Mouse (Mus musculus): ENCODE measurements around the gene Ucma.
A peak's percentile ranks its signal among the peaks of the same experiment; 100 is the strongest.

The Ucma gene

GRCm38 (mm10) chr2:5007107-5007506 lies 31.2 kb downstream of the Ucma start:
- DNase-seq (ENCODE audit: low spot score): no peak

- no peak for DNase-seq (ENCODE audit: low spot score)
Observed at GRCm38 (mm10) chr2:5011898-5012490, 36.1 kb downstream of the Ucma start.

- DNase-seq (ENCODE audit: low spot score): peak; percentile 75
Observed at GRCm38 (mm10) chr2:5012491-5013324, 36.8 kb downstream of the Ucma start, which contains the start of gene Mcm10. Gene Mcm10, minus strand, starts transcription at chr2:5012791.

- DNase-seq (ENCODE audit: low spot score): no peak
Observed at GRCm38 (mm10) chr2:5014616-5015015, 38.7 kb downstream of the Ucma start.

- DNase-seq (ENCODE audit: low spot score): no peak
Observed at GRCm38 (mm10) chr2:5015527-5015926, 39.6 kb downstream of the Ucma start.

- no peak for DNase-seq (ENCODE audit: low spot score)
Observed at GRCm38 (mm10) chr2:5016922-5017321, 41.0 kb downstream of the Ucma start.

GRCm38 (mm10) chr2:5019708-5020107 lies 43.8 kb downstream of the Ucma start:
- no peak for DNase-seq (ENCODE audit: low spot score)

GRCm38 (mm10) chr2:5023275-5023674 lies 47.4 kb downstream of the Ucma start:
- DNase-seq (ENCODE audit: low spot score): no peak

- no peak for DNase-seq (ENCODE audit: low spot score)
Observed at GRCm38 (mm10) chr2:5023699-5024399, 47.9 kb downstream of the Ucma start.

- DNase-seq (ENCODE audit: low spot score): no peak
Observed at GRCm38 (mm10) chr2:5025162-5025733, 49.3 kb downstream of the Ucma start.

GRCm38 (mm10) chr2:5027057-5027456 lies 51.1 kb downstream of the Ucma start:
- no peak for DNase-seq (ENCODE audit: low spot score)

- DNase-seq (ENCODE audit: low spot score): no peak
Observed at GRCm38 (mm10) chr2:5028047-5028446, 52.1 kb downstream of the Ucma start.

GRCm38 (mm10) chr2:5029808-5030207 lies 53.9 kb downstream of the Ucma start:
- DNase-seq (ENCODE audit: low spot score): no peak

- DNase-seq (ENCODE audit: low spot score): no peak
Observed at GRCm38 (mm10) chr2:5031215-5031614, 55.3 kb downstream of the Ucma start.

- DNase-seq (ENCODE audit: low spot score): no peak
Observed at GRCm38 (mm10) chr2:5032665-5033064, 56.7 kb downstream of the Ucma start.

- DNase-seq (ENCODE audit: low spot score): no peak
Observed at GRCm38 (mm10) chr2:5033546-5034420, 57.9 kb downstream of the Ucma start.

GRCm38 (mm10) chr2:5034801-5035200 lies 58.9 kb downstream of the Ucma start:
- DNase-seq (ENCODE audit: low spot score): no peak

- DNase-seq (ENCODE audit: low spot score): no peak
Observed at GRCm38 (mm10) chr2:5035241-5035640, 59.3 kb downstream of the Ucma start.
